Mouse (Mus musculus): ENCODE data around the gene Clk4.

Clk4 gene

DNA sequence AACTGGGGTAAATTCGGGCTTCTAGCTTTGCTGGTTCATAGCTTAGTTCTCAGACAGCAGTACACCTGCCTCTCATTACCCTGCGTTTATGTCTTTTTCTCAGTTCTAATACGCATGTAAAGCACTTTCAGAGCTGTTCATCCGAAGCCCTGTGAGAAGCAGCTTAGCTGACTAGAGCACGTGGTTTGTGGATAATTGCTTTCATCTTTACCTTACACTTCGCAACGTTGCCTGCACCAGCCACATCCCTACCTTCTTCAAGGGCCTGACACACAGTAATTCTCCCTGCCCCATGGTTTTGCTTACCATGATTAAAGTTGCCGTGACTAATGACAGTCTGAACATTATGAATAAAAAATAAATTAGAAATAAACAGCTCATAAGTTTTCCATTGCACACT lies 50.3 kb downstream of the Clk4 start:
- DNase-seq: no peak

DNA sequence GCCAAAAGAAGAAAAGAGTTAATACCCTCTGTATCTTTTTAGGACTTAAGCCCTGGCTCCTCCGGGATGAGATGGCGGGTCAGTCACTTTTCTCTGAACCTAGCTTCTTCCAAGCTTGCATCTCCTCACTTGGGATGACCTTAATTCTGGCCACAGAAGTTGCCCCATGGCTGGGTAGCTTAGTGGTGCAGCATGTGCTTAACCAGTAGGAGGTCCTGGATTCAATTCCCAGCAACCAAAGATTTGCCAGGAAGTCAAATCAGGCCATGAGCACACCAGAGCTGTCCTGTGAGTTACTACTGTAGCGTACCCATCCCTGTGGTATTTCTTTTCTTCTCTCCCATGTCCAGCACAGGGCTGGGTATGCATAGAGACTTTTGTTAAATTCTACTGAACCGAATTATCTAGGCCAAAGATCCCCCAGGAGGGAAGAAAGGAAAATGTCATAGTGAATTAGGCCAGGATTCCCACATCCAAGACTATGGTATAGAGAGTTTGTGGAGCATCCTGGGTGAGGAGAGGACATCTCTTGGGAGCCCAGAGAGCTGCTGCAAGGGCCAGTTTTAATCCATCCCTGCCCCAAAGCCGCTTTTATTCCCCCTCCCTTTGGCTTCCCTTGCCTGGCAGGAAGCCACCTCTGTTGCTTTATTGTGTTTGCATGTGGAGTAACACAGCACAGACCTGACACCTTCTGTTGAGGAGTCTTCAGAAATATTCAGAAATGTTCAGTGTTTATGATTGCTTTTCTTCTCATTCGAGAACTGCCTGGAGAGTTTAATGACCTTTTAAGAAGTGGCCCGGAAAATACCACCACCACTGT lies 54.7 kb downstream of the Clk4 start:
- DNase-seq: no peak

DNA sequence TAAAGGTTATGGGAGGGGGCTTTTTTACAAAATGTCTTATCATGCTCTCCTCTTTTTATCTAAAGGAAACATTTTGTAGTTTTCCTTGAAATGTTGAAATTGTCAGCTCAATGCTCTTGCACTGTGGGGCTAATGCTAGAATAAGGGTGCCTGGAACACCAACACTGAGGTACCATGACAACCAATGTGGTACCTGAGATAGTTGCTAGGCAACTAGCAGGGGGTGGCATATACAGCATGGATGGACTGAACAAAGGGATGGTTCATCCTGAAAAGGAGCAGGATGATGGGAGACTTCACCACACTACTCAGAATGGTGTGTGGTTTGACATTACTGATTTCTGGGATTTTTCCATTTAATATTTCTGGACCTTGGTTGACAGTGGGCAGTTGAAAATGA lies 59.1 kb downstream of the Clk4 start:
- no peak for DNase-seq

DNA sequence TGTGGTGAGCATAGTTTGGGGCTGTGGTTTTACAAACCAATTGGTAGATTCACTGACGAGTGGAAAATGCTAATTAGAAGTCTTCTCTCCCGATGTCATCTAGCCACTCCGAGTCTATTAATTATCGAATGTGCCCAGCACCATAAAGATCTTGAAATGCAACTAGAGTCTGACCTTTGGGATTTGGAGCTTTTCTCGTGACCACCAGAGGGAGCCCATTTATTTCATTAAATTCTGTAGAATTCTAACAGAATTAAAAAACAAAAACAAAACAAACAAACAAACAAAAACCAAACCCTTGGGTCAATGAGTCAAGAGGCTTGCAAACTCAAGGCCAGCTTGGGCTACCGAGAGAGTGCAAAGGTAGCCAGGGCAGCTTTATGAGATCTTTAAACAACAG lies 65.4 kb downstream of the Clk4 start:
- no peak for DNase-seq

DNA sequence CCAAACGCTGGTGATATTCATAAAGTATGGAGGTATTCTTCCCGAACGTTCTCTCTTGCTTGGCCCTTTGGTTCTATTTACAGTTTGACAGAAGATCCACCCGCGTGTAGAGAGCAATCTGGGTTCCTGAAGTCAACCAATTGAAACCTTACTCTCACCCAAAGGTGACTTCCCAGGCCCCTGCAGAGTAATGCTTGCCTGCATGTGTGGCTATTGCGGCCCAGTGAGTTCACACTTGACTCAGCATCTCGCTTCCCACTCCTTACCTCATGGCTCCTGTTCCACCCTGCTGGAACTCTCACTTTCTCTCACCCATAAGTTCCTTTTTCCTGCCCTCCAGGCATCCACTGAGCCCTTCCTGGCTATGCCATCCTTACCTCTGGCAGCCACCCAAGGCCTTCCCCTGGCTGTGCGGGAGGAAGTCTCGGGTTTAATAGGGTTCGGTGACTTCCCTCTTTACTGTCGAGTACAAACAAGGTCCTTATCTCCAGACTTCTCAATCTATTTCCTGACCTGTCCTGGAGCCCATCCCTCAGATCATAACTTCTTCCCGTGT lies 66.9 kb downstream of the Clk4 start:
- no peak for DNase-seq

DNA sequence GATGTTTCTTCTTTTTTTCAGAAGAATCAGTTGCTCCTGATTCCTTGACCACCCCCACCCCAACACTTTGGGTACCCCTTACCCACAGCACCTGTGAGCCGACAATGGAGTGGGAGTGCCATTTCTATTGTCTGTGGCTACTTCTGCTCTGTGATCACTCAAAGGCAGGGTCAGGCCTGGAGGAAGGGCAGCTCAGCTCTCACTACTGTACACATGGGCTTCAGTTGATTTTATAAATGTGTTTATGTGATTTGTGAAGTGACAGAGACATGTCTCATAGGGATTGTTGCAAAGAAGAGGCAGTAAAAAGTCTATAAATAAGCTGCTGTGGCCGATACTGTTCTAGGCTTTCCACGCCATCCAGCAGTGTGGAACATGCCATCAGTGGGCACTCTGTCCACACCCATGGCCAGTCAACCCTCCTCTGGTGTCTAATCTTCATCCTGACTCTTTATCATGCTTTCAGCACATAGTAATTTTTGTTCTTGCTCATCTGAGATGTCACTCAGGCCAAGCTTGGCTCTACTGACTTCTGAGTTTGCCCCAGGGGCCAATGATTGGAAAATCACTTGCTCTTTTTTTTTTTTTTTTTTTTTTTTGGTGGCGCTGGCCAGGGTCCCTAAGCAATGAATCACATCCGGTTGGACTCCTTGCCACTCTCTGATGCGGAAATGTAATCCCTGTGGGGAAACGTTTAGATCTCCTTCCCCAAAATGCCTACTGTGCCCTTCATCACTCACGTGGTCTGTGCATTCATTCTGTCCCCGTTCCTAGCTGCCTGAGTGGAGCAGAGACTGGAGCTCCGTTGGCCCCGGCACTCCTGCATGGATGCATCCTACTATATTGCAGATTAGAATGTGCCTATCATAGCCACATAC lies 68.5 kb downstream of the Clk4 start:
- DNase-seq: no peak

Measured in right cerebral cortex, postnatal 4 days (tissue).